Mouse (Mus musculus) megakaryocyte, embryonic 14.5 days (primary cell): ENCODE results near the gene Fis1.

Experiments used
- FLI1 ChIP-seq: IDR thresholded peaks from 2 replicates; pipeline ENCODE4 v1.6.1; 2012; ENCODE audit warnings: low read length, inconsistent platforms, mixed read lengths
- GATA1 ChIP-seq: IDR thresholded peaks from 3 replicates; pipeline ENCODE4 v1.6.1; 2012; ENCODE audit warnings: mixed read lengths, low read length, inconsistent platforms, borderline replicate concordance

GRCm38 (mm10) chr5:136984828-136985227 lies 31.8 kb downstream of the Fis1 start:
- TF ChIP-seq GATA1 (no peak), FLI1 (no peak)
